Mouse (Mus musculus) forebrain, embryonic 11.5 days (tissue): ENCODE measurements at regions not wholly inside any gene's neighbourhood (a gene's known extent, or its start where the extent isn't known, plus 50 kb on each side); places are given as distances from the start of the nearest gene placed in this dataset.

Experiments
- ATAC-seq: fragments of 200-750 bp; cut with Nextera tagmentation; replicated peaks from 2 replicates; pipeline ENCODE4 v1.8.0; 2017; ENCODE audit warnings: moderate TSS enrichment; ENCODE audit not compliant: low FRiP score
- DNase-seq: peaks from one replicate; pipeline ENCODE4 v3.0.0-alpha.2; 2017; ENCODE audit warnings: low spot score
- H3K27ac ChIP-seq: fragments of 300-500 bp; sonication (generic); 2 replicates; pipeline ENCODE4 v1.5.1; 2014; ENCODE audit warnings: low read depth, low read length
- H3K27me3 ChIP-seq: fragments of 300-500 bp; sonication (generic); 2 replicates; pipeline ENCODE4 v1.6.1; 2014; ENCODE audit warnings: mild to moderate bottlenecking, low read length, mixed read lengths; ENCODE audit not compliant: control insufficient read depth, insufficient read depth
- H3K36me3 ChIP-seq: fragments of 300-500 bp; sonication (generic); 2 replicates; pipeline ENCODE4 v1.6.1; 2014; ENCODE audit warnings: mild to moderate bottlenecking, low read length, moderate library complexity, mixed read lengths; ENCODE audit not compliant: control insufficient read depth, insufficient read depth
- H3K4me1 ChIP-seq: fragments of 300-500 bp; sonication (generic); replicated peaks from 2 replicates; pipeline ENCODE4 v1.6.1; 2014; ENCODE audit warnings: low read length, mixed read lengths; ENCODE audit not compliant: control insufficient read depth, insufficient read depth
- H3K4me2 ChIP-seq: fragments of 300-500 bp; sonication (generic); 2 replicates; pipeline ENCODE4 v1.6.1; 2014; ENCODE audit warnings: low read depth, mild to moderate bottlenecking, low read length, moderate library complexity, mixed read lengths; ENCODE audit not compliant: severe bottlenecking
- H3K4me3 ChIP-seq: fragments of 300-500 bp; sonication (generic); 2 replicates; pipeline ENCODE4 v1.5.1; 2014; ENCODE audit warnings: low read depth, low read length
- H3K9ac ChIP-seq: fragments of 300-500 bp; sonication (generic); 2 replicates; pipeline ENCODE4 v1.6.1; 2014; ENCODE audit warnings: low read length
- H3K9me3 ChIP-seq: fragments of 300-500 bp; sonication (generic); 2 replicates; pipeline ENCODE4 v1.6.1; 2016; ENCODE audit warnings: low read length, mixed read lengths; ENCODE audit not compliant: control insufficient read depth
- WGBS: fragments of 180-500 bp; shearing (Covaris S2); extraction: QIAGEN DNeasy Blood & Tissue Kit; methylation state at CpG from one replicate; pipeline ENCODE4 v1.1.7; 2014; 5-methylcytosine and 5-hydroxymethylcytosine counted together

- Histone ChIP-seq H3K27ac (no peak overlapping the region), H3K4me1 (no peaks in the 10 kb centered on the region), H3K9ac (no peak overlapping the region), H3K27me3 (no peaks in the 10 kb centered on the region), H3K4me2 (no peak overlapping the region), H3K9me3 (no peaks in the 10 kb centered on the region), H3K36me3 (no peaks in the 10 kb centered on the region), H3K4me3 (no peak overlapping the region)
- DNase-seq (no peak), ATAC-seq (no peak)
- WGBS, result 87% methylated on average over 7 of the region's 7 CpGs
Measured at GRCm38 (mm10) chr6:104309166-104309565, 183.4 kb upstream of the Cntn6 start.

GRCm38 (mm10) chr6:104312993-104313392 lies 179.6 kb upstream of the Cntn6 start:
- peak; percentile 59 for DNase-seq
- H3K9ac ChIP-seq, result no peak overlapping the region
- ATAC-seq, result peak; percentile 89
- H3K4me2 ChIP-seq, result no peak overlapping the region
- WGBS, result 40% methylated on average over 3 of the region's 3 CpGs
- no peaks in the 10 kb centered on the region for H3K9me3 ChIP-seq
- no peak overlapping the region for H3K27ac ChIP-seq
- H3K27me3 ChIP-seq, result no peaks in the 10 kb centered on the region
- no peaks in the 10 kb centered on the region for H3K36me3 ChIP-seq
- H3K4me3 ChIP-seq, result no peak overlapping the region
- H3K4me1 ChIP-seq, result no peaks in the 10 kb centered on the region

GRCm38 (mm10) chr6:104318451-104318850 lies 174.1 kb upstream of the Cntn6 start:
- Histone ChIP-seq H3K36me3 (no peaks in the 10 kb centered on the region), H3K27me3 (no peaks in the 10 kb centered on the region), H3K4me2 (no peak overlapping the region), H3K4me1 (no peaks in the 10 kb centered on the region), H3K27ac (no peak overlapping the region), H3K9ac (no peak overlapping the region), H3K9me3 (no peaks in the 10 kb centered on the region), H3K4me3 (no peak overlapping the region)
- 94% methylated on average over 4 of the region's 4 CpGs for WGBS
- ATAC-seq, result no peak
- no peak for DNase-seq

GRCm38 (mm10) chr6:104322182-104322581 lies 170.4 kb upstream of the Cntn6 start:
- DNase-seq, result no peak
- no peak overlapping the region for H3K9ac ChIP-seq
- no peaks in the 10 kb centered on the region for H3K27me3 ChIP-seq
- no peak overlapping the region for H3K4me2 ChIP-seq
- no peaks in the 10 kb centered on the region for H3K36me3 ChIP-seq
- H3K4me3 ChIP-seq, result no peak overlapping the region
- no peak for ATAC-seq
- H3K9me3 ChIP-seq, result no peaks in the 10 kb centered on the region
- 83% methylated on average over 5 of the region's 5 CpGs for WGBS
- no peak overlapping the region for H3K27ac ChIP-seq
- no peaks in the 10 kb centered on the region for H3K4me1 ChIP-seq

GRCm38 (mm10) chr6:104339134-104339848 lies 153.3 kb upstream of the Cntn6 start:
- Histone ChIP-seq H3K4me1 (no peaks in the 10 kb centered on the region), H3K36me3 (no peaks in the 10 kb centered on the region), H3K4me3 (no peak overlapping the region), H3K27me3 (no peaks in the 10 kb centered on the region), H3K27ac (no peak overlapping the region), H3K9ac (no peak overlapping the region), H3K4me2 (no peak overlapping the region), H3K9me3 (no peaks in the 10 kb centered on the region)
- 82% methylated on average over 8 of the region's 8 CpGs for WGBS
- DNase-seq (no peak), ATAC-seq (no peak)

GRCm38 (mm10) chr6:104343986-104344385 lies 148.6 kb upstream of the Cntn6 start:
- DNase-seq (no peak), ATAC-seq (no peak)
- WGBS, result 78% methylated on average over 1 of the region's 1 CpGs
- H3K9ac ChIP-seq, result no peak overlapping the region
- H3K27me3 ChIP-seq, result no peaks in the 10 kb centered on the region
- no peaks in the 10 kb centered on the region for H3K9me3 ChIP-seq
- H3K27ac ChIP-seq, result no peak overlapping the region
- no peak overlapping the region for H3K4me3 ChIP-seq
- H3K4me2 ChIP-seq, result no peak overlapping the region
- no peaks in the 10 kb centered on the region for H3K36me3 ChIP-seq
- no peaks in the 10 kb centered on the region for H3K4me1 ChIP-seq
